Mouse (Mus musculus) embryonic facial prominence, embryonic 13.5 days (tissue): Measurements from ENCODE around the gene Nrros. TPM values are rescaled to one million over a fixed set of nuclear protein-coding genes. Genes with fewer than 3 reads are reported as not detected.

Source experiments
- polyA plus RNA-seq: library from polyadenylated mRNA; unstranded; fragments of >200 nt; fragmentation: Nextera tagmentation; extraction: Ambion mirVana; gene quantifications from 2 replicates; pipeline ENCODE4 v1.2.1, GENCODE M21; 2015

Gene Nrros
- polyA plus RNA-seq, 1 experiment from 2014 or later, result 13.0 TPM

Other genes with a start within 250 kb of the Nrros start
- gene Pigz, start 231.7 kb downstream of the Nrros start, polyA plus RNA-seq, result 0.39 and 0.96 TPM in 2 replicates
- gene 0610012G03Rik, start 217.1 kb downstream of the Nrros start, polyA plus RNA-seq, result 89.1 and 94.0 TPM in 2 replicates
- gene Ncbp2, start 217.1 kb downstream of the Nrros start, polyA plus RNA-seq, result 143 and 144 TPM in 2 replicates
- 16.4 and 17.1 TPM in 2 replicates for gene Senp5, start 162.3 kb downstream of the Nrros start, polyA plus RNA-seq
- 32.3 and 33.6 TPM in 2 replicates for gene Pak2, start 86.3 kb downstream of the Nrros start, polyA plus RNA-seq
- gene Pigx, start 65.9 kb downstream of the Nrros start, polyA plus RNA-seq, result 127 and 132 TPM in 2 replicates
- gene Cep19, start 65.8 kb downstream of the Nrros start, polyA plus RNA-seq, result 25.9 and 32.5 TPM in 2 replicates
- gene Bex6, start 14.2 kb upstream of the Nrros start, polyA plus RNA-seq, result not detected in 2 replicates
- 7.3 and 11.0 TPM in 2 replicates for gene Fbxo45, start 81.6 kb upstream of the Nrros start, polyA plus RNA-seq
- gene Wdr53, start 81.6 kb upstream of the Nrros start, polyA plus RNA-seq, result 21.3 and 23.4 TPM in 2 replicates
- gene Smco1, start 105.9 kb upstream of the Nrros start, polyA plus RNA-seq, result 0.18 TPM in 1 of 2 replicates, not detected in the other
- 40.3 and 41.6 TPM in 2 replicates for gene Rnf168, start 111.9 kb upstream of the Nrros start, polyA plus RNA-seq
- 32.3 and 34.5 TPM in 2 replicates for gene Ubxn7, start 166.7 kb upstream of the Nrros start, polyA plus RNA-seq
- not detected in 2 replicates for gene Tm4sf19, start 234.9 kb upstream of the Nrros start, polyA plus RNA-seq